Mouse (Mus musculus): ENCODE data around the gene Vamp5.

DNA sequence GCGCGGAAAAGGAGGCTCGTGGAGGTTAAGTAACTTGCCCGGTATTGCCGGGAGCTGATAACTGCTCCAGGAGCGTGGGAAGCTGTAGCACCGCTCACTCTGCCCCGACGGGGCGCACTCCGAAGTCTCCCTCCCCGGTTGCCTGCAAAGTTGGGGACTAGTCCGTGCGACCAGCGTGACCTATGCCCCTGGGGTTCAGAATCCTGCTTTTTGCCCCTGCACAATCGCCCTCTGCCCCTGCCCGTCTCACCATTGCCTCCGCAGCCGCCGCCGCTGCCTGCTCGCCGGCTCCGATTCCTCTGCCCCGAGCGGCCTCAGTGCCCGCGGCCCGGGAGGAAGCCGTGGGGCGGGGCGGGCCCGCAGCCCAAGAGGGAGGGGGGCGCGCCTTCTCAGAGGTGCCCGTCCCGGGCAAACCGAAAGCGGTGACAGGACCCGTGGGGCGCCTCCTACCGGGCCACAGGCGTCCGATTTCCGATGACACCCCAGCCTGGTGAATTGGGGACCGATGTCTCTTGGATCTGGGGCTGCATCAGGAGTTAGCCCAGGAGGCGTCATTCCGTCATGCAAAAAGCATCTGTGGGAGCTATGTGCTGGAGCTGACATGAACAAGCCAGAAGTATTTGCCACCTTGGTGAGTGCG lies at the start of gene Vamp5:
- TF ChIP-seq CTCF (IDR thresholded peaks at IDR 0.05; ENCODE audit: low read depth, low read length) (peak; percentile 40; the same call in 1 of the 2 replicates), POLR2A (IDR thresholded peaks at IDR 0.05; ENCODE audit: borderline replicate concordance, low read depth, low read length) (no peak)
